Mouse (Mus musculus) forebrain, embryonic 15.5 days (tissue): ENCODE data around the gene Hes6. TPM values are rescaled to one million over a fixed set of nuclear protein-coding genes. Genes with fewer than 3 reads are reported as not detected.

Experiments used
- ATAC-seq: fragments of 200-750 bp; cut with Nextera tagmentation; replicated peaks from 2 replicates; pipeline ENCODE4 v1.8.0; 2017; ENCODE audit warnings: mild to moderate bottlenecking, moderate TSS enrichment, moderate library complexity
- H3K27ac ChIP-seq: fragments of 300-500 bp; sonication (generic); replicated peaks from 2 replicates; pipeline ENCODE4 v1.5.1; 2015; ENCODE audit warnings: mild to moderate bottlenecking, inconsistent platforms
- H3K27me3 ChIP-seq: fragments of 300-500 bp; sonication (generic); 2 replicates; pipeline ENCODE4 v1.6.1; 2015; ENCODE audit warnings: inconsistent platforms
- H3K36me3 ChIP-seq: fragments of 300-500 bp; sonication (generic); 2 replicates; pipeline ENCODE4 v1.6.1; 2015; ENCODE audit warnings: mild to moderate bottlenecking, inconsistent platforms
- H3K4me1 ChIP-seq: fragments of 300-500 bp; sonication (generic); 2 replicates; pipeline ENCODE4 v1.6.1; 2015; ENCODE audit warnings: inconsistent platforms
- H3K4me2 ChIP-seq: fragments of 300-500 bp; sonication (generic); replicated peaks from 2 replicates; pipeline ENCODE4 v1.6.1; 2015; ENCODE audit warnings: mild to moderate bottlenecking, inconsistent platforms
- H3K4me3 ChIP-seq: fragments of 300-500 bp; sonication (generic); 2 replicates; pipeline ENCODE4 v1.5.1; 2015; ENCODE audit warnings: mild to moderate bottlenecking, inconsistent platforms
- H3K9ac ChIP-seq: fragments of 300-500 bp; sonication (generic); replicated peaks from 2 replicates; pipeline ENCODE4 v1.6.1; 2015; ENCODE audit warnings: mild to moderate bottlenecking, inconsistent platforms
- H3K9me3 ChIP-seq: fragments of 300-500 bp; sonication (generic); 2 replicates; pipeline ENCODE4 v1.6.1; 2016; ENCODE audit warnings: inconsistent platforms
- WGBS: fragments of 180-500 bp; shearing (Covaris S2); methylation state at CpG from one replicate; pipeline ENCODE4 v1.1.7; 2015; ENCODE audit warnings: mixed read lengths; 5-methylcytosine and 5-hydroxymethylcytosine counted together
- polyA plus RNA-seq: library from polyadenylated mRNA; unstranded; fragments of >200 nt; fragmentation: Nextera tagmentation; extraction: Ambion mirVana; gene quantifications from 2 replicates; pipeline ENCODE4 v1.2.1, GENCODE M21; 2015

Gene Hes6
- polyA plus RNA-seq, 1 experiment from 2014 or later, result 260 TPM

- 21% methylated on average over 4 of the region's 4 CpGs for WGBS
- Histone ChIP-seq H3K4me3 (no peak overlapping the region), H3K36me3 (peaks cover 6% of the 10 kb centered on the region; the same call in 1 of the 2 replicates), H3K4me2 (peak overlapping the region; percentile 93), H3K9me3 (no peaks in the 10 kb centered on the region), H3K27me3 (no peaks in the 10 kb centered on the region), H3K27ac (peak overlapping the region; percentile 91), H3K9ac (peak overlapping the region; percentile 5; the same call in 1 of the 2 replicates), H3K4me1 (peaks cover 38% of the 10 kb centered on the region)
- no peak for ATAC-seq
Measured at GRCm38 (mm10) chr1:91414903-91415302, 1.1 kb upstream of the Hes6 start.

DNA sequence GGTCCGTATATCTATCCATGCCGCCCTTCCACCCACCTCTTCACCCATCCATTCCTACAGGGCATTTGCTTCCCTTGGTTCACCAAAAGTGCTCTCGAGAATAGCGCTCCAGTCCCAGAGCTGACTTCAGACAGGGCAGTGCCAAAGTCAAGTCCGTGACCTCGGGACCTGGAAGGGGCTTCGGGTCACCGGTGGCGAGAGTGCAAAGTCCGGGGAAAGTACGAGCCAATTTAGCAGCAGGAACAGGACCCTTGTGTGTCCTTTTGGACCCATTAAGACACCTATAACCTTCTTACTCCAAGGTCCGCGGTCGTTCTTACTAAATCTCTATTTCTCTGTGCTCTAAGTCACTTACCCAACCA, 321 bp downstream of the Hes6 start:
- H3K4me2 ChIP-seq, result peak overlapping the region; percentile 93
- H3K4me1 ChIP-seq, result peaks cover 38% of the 10 kb centered on the region
- ATAC-seq, result no peak
- no peaks in the 10 kb centered on the region for H3K27me3 ChIP-seq
- H3K9me3 ChIP-seq, result no peaks in the 10 kb centered on the region
- peak overlapping the region; percentile 92 for H3K4me3 ChIP-seq
- peak overlapping the region; percentile 94 for H3K9ac ChIP-seq
- WGBS, result under 1% methylated on average over 14 of the region's 14 CpGs
- peaks cover 3% of the 10 kb centered on the region; the same call in 1 of the 2 replicates for H3K36me3 ChIP-seq
- peak overlapping the region; percentile 91 for H3K27ac ChIP-seq

- H3K27me3 ChIP-seq, result no peaks in the 10 kb centered on the region
- peak overlapping the region; percentile 91 for H3K27ac ChIP-seq
- H3K9ac ChIP-seq, result peak overlapping the region; percentile 94
- under 1% methylated on average over 34 of the region's 34 CpGs for whole genome bisulfite sequencing
- ATAC-seq, result peak; percentile 92
- H3K4me3 ChIP-seq, result peak overlapping the region; percentile 92
- H3K4me2 ChIP-seq, result peak overlapping the region; percentile 93
- peaks cover 3% of the 10 kb centered on the region; the same call in 1 of the 2 replicates for H3K36me3 ChIP-seq
- H3K4me1 ChIP-seq, result peaks cover 38% of the 10 kb centered on the region
- H3K9me3 ChIP-seq, result no peaks in the 10 kb centered on the region
Measured at GRCm38 (mm10) chr1:91413030-91413506, 770 bp downstream of the Hes6 start.

DNA sequence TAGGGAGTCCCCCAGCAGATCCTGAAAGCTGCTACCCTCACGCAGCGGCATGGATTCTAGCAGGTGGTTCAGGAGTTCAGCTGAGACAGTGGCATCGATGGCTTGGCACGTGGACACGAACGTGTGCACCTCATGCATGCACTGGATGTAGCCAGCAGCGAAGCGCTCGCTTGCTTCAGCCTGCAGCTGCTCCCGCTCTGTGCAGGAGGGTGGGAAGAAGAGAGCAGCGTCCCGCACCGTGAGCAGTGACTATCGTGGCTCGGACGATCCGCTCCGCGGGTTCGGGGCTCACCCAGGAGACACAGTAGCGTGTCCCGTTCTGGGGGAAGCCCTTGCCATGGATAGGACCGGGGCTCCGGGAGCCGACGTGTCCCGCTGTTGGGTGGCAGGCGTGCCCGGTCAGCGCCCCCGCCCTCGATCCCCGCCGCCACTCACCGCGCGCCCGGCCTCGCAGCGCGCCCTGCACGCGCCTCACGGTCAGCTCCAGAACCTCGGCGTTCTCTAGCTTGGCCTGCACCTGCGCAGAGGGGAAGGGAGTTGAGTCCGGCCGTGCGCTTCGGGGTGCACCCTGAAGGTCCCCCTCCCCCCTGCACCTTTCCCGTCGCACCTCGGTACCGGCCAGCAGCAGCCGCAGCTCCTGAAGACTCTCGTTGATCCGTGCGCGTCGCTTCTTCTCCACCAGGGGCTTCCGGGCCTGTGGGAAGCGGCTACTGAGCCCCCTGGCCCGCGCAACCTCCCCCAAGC, 1.4 kb downstream of the Hes6 start:
- Histone ChIP-seq H3K9ac (peak overlapping the region; percentile 94), H3K4me1 (peaks cover 38% of the 10 kb centered on the region), H3K27ac (peak overlapping the region; percentile 91), H3K4me3 (peak overlapping the region; percentile 92), H3K4me2 (peak overlapping the region; percentile 93), H3K9me3 (no peaks in the 10 kb centered on the region), H3K36me3 (no peaks in the 10 kb centered on the region; the same call in 1 of the 2 replicates), H3K27me3 (no peaks in the 10 kb centered on the region)
- WGBS, result 1% methylated on average over 64 of the region's 65 CpGs
- peak; percentile 30 for ATAC-seq

DNA sequence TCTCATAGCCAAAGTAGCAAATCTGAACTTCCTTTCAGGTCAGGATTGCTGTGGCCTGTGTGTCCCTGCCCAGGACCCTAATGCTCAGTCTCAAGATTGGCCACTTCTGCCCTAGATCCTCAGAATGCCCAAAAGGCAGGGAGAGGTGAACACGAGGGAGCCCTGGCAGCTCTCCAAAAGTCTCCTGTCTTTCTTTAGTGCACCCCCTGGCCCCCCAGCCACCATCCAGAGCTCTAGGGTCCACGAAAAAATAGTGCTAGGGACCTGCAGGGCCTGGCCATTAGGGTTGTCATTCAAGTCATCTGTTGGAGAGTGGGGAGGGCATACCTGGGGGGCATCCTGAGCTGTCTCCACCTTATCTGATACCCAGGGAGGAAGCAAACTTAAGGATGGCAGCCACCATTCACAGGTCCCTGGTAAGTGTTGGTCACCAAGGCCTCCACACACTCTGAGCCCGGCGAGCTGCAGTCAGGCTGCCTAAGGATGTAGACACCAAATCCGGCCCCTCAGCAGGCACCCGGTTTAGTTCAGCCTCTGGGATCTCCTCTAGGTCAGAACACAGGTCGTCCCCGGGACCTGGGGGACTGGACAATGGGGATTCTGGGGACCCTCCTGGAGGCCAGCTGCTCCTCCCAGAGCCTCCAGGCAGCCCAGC, 2.1 kb downstream of the Hes6 start:
- 48% methylated on average over 8 of the region's 8 CpGs for WGBS
- Histone ChIP-seq H3K9ac (peak overlapping the region; percentile 94), H3K4me3 (peak overlapping the region; percentile 92), H3K4me1 (peaks cover 38% of the 10 kb centered on the region), H3K4me2 (peak overlapping the region; percentile 93), H3K27ac (peak overlapping the region; percentile 91; the same call in 1 of the 2 replicates), H3K36me3 (no peaks in the 10 kb centered on the region; the same call in 1 of the 2 replicates), H3K9me3 (no peaks in the 10 kb centered on the region), H3K27me3 (no peaks in the 10 kb centered on the region)
- no peak for ATAC-seq

DNA sequence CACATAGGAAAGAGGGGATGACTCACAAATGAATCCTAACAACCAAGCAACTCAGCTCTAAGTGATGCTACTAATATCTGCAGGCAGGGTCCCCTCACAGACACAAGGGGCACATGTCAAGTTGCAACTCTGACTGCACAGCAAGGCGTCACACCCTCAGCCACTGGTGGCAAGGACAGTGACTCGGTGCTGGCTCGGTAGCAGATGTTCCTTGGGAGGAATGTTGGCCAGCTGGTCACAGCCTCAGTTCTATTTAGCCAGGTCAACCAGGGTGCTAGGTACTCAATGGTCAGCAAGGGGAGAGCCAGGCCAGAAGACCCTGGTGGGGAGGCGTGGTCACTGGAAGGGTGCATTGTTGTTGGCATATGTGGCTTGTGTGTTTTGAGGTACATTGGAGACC, 6.0 kb downstream of the Hes6 start:
- Histone ChIP-seq H3K4me3 (no peak overlapping the region), H3K4me1 (peaks cover 15% of the 10 kb centered on the region), H3K9me3 (no peaks in the 10 kb centered on the region), H3K36me3 (no peaks in the 10 kb centered on the region), H3K9ac (no peak overlapping the region), H3K27me3 (no peaks in the 10 kb centered on the region), H3K4me2 (no peak overlapping the region), H3K27ac (no peak overlapping the region)
- no peak for ATAC-seq
- WGBS, result 93% methylated on average over 4 of the region's 4 CpGs

DNA sequence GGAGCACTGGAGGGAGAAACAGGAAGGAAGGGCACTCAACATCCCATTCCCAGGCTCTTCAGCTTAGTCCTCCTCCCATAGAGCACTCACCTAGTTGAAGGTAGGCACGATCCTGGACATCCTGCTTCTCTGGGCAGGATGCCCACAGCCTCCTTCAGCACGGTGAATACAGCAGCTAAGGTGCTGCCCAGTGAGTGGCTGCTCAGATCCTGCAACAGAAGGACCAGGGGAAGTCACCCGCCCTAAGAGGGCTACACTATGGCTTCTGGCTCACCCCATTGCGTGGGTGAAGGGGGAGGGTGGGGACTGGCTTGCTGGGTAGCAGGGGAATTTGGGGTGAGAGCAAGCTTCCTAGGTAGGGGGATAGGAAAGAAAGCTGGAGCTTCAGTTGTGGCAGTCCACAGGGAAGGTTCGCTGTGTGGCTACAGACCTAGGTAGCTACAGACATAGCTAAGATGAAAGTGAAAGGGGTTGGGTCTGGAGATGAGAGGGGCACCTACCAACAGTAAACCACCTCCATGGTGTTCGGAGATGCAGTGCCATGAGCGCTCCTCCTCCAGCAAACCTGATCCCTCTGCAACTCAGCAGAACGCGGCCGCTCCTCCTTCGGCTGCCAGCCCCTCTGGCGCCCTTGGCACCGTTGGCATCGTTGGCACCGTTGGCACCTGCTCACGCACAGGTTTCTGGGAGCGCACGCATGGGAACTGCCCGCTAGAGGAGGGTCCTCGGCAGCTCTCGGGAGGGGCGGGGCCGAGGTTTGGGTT, 8.2 kb downstream of the Hes6 start:
- no peaks in the 10 kb centered on the region for H3K4me1 ChIP-seq
- H3K4me2 ChIP-seq, result no peak overlapping the region; the same call in 1 of the 2 replicates
- no peak overlapping the region for H3K9ac ChIP-seq
- ATAC-seq, result 0 out of 2 replicates have a peak, but pooled peaks have one; percentile 11
- 49% methylated on average over 23 of the region's 23 CpGs for WGBS
- no peak overlapping the region for H3K27ac ChIP-seq
- H3K27me3 ChIP-seq, result no peaks in the 10 kb centered on the region
- no peaks in the 10 kb centered on the region for H3K36me3 ChIP-seq
- no peaks in the 10 kb centered on the region for H3K9me3 ChIP-seq
- no peak overlapping the region for H3K4me3 ChIP-seq

DNA sequence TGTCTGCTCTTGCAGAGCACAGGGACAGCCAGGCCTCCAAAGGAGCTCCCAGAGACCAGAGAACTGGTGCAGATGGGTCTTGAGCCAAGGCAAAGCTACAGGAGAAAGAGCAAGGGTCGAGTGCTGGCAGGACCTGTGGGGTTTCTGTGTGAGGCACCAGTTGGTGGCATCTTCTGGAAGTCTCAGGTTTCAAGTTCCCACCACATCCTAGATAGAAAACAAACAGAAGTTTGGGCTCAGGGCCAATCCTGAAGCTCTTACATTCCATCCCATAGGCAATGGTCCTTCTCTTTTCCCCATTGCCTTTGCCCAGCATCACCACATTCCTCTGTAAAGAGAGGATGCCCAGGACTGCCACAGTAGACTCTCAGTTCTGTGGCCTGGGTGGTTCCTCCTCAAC, 8.9 kb downstream of the Hes6 start:
- 23% methylated on average over 1 of the region's 1 CpGs for WGBS
- H3K27me3 ChIP-seq, result no peaks in the 10 kb centered on the region
- H3K4me3 ChIP-seq, result no peak overlapping the region
- no peak for ATAC-seq
- H3K4me2 ChIP-seq, result no peak overlapping the region
- H3K36me3 ChIP-seq, result no peaks in the 10 kb centered on the region
- H3K4me1 ChIP-seq, result no peaks in the 10 kb centered on the region
- H3K27ac ChIP-seq, result no peak overlapping the region
- H3K9me3 ChIP-seq, result no peaks in the 10 kb centered on the region
- H3K9ac ChIP-seq, result no peak overlapping the region

DNA sequence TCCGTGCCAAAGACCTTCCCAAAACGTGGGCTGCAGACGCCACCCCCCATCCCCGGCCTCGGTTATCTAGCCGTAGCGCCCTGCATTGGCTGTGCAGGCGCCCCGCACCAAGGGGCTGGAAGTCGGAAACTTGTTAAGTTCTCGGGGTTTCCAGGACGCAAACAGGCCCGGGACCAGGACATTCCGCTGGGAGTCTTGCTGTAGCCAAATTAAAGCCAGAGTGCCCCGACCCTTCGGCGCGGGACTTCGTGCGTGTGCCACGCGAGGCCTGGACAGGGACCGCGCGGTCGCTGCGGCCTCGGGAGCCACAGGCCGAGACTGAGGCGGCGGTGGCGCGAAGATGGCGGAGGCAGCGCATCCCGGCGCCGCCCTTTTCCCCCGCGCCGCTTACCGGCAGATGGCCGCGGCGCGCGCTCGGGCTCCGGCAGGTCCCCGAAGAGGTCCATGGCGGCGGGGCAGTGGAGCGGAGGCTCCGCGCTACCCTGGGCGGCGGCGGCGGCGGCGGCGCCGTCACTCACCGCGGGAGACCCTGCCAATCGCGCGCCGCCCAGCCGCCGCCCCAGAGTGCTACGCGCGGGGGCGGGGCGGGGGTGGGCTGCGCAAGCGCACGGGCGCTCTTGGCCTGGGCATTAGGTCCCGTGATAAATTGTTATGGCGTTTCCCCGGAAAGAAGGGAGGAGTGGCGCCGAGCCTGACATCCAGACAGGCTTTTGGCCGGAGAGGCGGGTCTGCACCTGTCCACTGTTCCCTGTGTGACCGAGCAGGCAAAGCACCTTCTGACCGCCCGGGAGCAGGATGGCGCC, 15.4 kb downstream of the Hes6 start, which contains the start of gene Ilkap:
Ilkap (minus strand) TSS at position 556 of the 803 bp plus-strand sequence.
- WGBS, result under 1% methylated on average over 91 of the region's 91 CpGs
- H3K36me3 ChIP-seq, result 0 out of 2 replicates have a peak, but pooled peaks cover under 1% of the 10 kb centered on the region
- peak within 1 kb of the TSS; percentile 88 for H3K9ac ChIP-seq
- H3K4me1 ChIP-seq, result peaks cover 33% of the 10 kb centered on the region
- peak within 1 kb of the TSS; percentile 87 for H3K27ac ChIP-seq
- peak; percentile 97 for ATAC-seq
- peak within 1 kb of the TSS; percentile 86 for H3K4me3 ChIP-seq
- H3K27me3 ChIP-seq, result no peaks in the 10 kb centered on the region
- no peaks in the 10 kb centered on the region for H3K9me3 ChIP-seq
- peak within 1 kb of the TSS; percentile 87 for H3K4me2 ChIP-seq

DNA sequence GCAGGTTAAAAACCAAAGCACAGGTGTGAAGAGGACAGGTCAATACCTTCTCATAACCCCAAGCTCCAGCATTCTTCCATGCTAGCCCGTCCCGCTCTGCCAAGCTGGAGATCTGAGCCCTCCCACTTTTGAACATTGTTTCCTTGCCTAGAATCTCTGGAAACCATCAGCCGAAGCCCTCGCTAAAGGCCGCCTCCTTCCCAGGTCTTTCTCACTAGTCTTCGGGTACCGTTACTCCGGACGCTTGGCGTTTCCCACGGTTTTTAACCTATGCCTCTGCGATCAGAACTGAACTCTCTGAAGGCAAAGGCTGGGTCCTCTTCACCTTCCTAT, 15.9 kb downstream of the Hes6 start:
- WGBS, result under 1% methylated on average over 12 of the region's 12 CpGs

GRCm38 (mm10) chr1:91390369-91390768, 23.5 kb downstream of the Hes6 start:
- Histone ChIP-seq H3K4me1 (peaks cover 7% of the 10 kb centered on the region; the same call in 1 of the 2 replicates), H3K4me2 (no peak overlapping the region), H3K9ac (no peak overlapping the region), H3K27me3 (no peaks in the 10 kb centered on the region), H3K4me3 (no peak overlapping the region), H3K9me3 (no peaks in the 10 kb centered on the region), H3K36me3 (peaks cover 65% of the 10 kb centered on the region), H3K27ac (no peak overlapping the region)
- 97% methylated on average over 5 of the region's 5 CpGs for WGBS
- no peak for ATAC-seq

More for the DNA sequence above, 15.9 kb downstream of the Hes6 start:
- Histone ChIP-seq H3K9ac (peak overlapping the region; percentile 88), H3K9me3 (no peaks in the 10 kb centered on the region), H3K27ac (peak overlapping the region; percentile 87), H3K4me2 (peak overlapping the region; percentile 87), H3K4me1 (peaks cover 33% of the 10 kb centered on the region), H3K27me3 (no peaks in the 10 kb centered on the region), H3K36me3 (peaks cover 4% of the 10 kb centered on the region; the same call in 1 of the 2 replicates), H3K4me3 (peak overlapping the region; percentile 86)
- ATAC-seq, result no peak
